Mouse (Mus musculus) B cell, adult 67 days (primary cell): ENCODE results near the gene Nt5c2. TPM values are rescaled to one million over a fixed set of nuclear protein-coding genes. Genes with fewer than 3 reads are reported as not detected.

Source experiments
- total RNA-seq, 2 experiments: library from RNA; stranded (reverse); gene quantifications; 4 replicates each; pipeline ENCODE4 v1.2.4; 2023

Gene Nt5c2
- 10 to 100 TPM; 73.5 to 88.1 TPM for total RNA-seq

GRCm38 (mm10) chr19:47014447-47015381 is at the start of gene Nt5c2, which contains the start of gene Ina:
Gene Nt5c2, minus strand, starts transcription at chr19:47015153.
Gene Ina, plus strand, starts transcription at chr19:47014698.

GRCm38 (mm10) chr19:47050271-47051032 is 35.5 kb upstream of the Nt5c2 start, which contains the start of gene Pcgf6:
Gene Pcgf6, minus strand, starts transcription at chr19:47050906.

Other genes starting within 250 kb of the Nt5c2 start
- not detected for gene Ina, start 455 bp downstream of the Nt5c2 start, total RNA-seq
- gene Pcgf6, start 35.8 kb upstream of the Nt5c2 start, total RNA-seq = 10 to 100 TPM; 26.3 TPM
- 10 to 100 TPM; 13.7 to 14.9 TPM for gene Taf5, start 52.6 kb upstream of the Nt5c2 start, total RNA-seq
- 100 to 1,000 TPM; 148 to 164 TPM for gene Usmg5, start 75.5 kb upstream of the Nt5c2 start, total RNA-seq
- gene Pdcd11, start 75.6 kb upstream of the Nt5c2 start, total RNA-seq = 10 to 100 TPM; 48.7 to 49.4 TPM
- 10 to 100 TPM; 59.3 to 69.3 TPM for gene Calhm2, start 123.1 kb upstream of the Nt5c2 start, total RNA-seq
- gene Calhm1, start 129.1 kb upstream of the Nt5c2 start, total RNA-seq = under 1 TPM; 0.44 to 0.59 TPM
- not detected for gene Calhm3, start 142.6 kb upstream of the Nt5c2 start, total RNA-seq
- not detected for gene Neurl1a, start 163.7 kb upstream of the Nt5c2 start, total RNA-seq